Mouse (Mus musculus): ENCODE data around the gene Prcd. TPM values are rescaled to one million over a fixed set of nuclear protein-coding genes. Genes with fewer than 3 reads are reported as not detected.
A peak's percentile ranks its signal among the peaks of the same experiment; 100 is the strongest.

The Prcd gene
- polyA plus RNA-seq, 1 experiment from 2014 or later, result 0.41 TPM

GRCm38 (mm10) chr11:116689622-116690021, 36.3 kb downstream of the Prcd start:
- Histone ChIP-seq H3K4me2 (no peak overlapping the region), H3K4me1 (peaks cover 8% of the 10 kb centered on the region; the same call in 1 of the 2 replicates), H3K9ac (no peak overlapping the region), H3K27ac (no peak overlapping the region), H3K4me3 (no peak overlapping the region), H3K36me3 (0 out of 2 replicates have a peak, but pooled peaks cover under 1% of the 10 kb centered on the region), H3K27me3 (replicated peaks) (peaks cover 21% of the 10 kb centered on the region), H3K9me3 (replicated peaks) (no peaks in the 10 kb centered on the region)
- no peak for ATAC-seq
- 83% methylated on average over 10 of the region's 10 CpGs for WGBS (ENCODE audit: insufficient replicate concordance)

DNA sequence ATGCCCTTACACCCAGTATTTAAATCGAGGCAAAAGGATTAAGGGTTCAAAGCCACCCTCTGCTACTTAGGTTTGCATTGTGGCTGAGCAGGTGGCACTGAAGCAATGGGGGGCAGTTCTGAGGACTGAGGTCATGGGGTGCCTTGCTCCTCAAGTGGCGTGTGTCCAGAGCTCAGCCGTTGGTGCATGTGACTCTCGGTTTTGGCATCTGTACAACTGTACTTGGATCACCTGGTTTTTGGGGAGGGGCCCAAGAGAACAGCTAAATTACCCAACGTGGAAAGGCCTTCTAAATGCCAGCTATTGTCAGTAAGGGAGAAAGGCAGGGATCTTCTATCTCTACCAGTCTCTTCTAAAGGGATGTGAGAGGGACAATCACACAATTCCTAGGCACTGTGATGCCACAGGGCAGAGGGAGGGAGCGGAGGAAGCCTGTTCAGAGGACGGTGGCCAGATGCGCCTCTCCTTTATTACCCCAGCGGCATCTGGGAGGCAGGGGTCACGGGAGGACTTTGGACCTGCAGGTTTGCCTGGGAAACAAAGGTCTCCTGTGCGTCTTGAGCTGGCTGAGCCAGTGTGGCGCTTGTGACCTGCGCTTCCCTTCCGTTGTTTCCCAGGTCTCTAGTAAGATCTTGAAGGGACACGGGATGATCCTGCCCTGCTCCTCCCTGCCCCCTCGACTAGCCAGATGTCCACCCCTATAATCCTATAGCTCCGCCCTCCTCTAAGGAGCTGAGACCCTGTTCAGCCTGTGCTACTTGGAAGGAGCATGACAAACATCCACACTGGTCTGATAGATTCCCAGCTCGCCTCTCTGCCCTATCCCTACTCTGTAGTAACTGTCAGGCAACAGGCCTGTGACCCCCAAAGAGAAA, 37.6 kb downstream of the Prcd start:
- Histone ChIP-seq H3K9me3 (replicated peaks) (no peaks in the 10 kb centered on the region), H3K27ac (no peak overlapping the region), H3K4me3 (no peak overlapping the region), H3K9ac (no peak overlapping the region), H3K27me3 (replicated peaks) (peaks cover 34% of the 10 kb centered on the region), H3K36me3 (no peaks in the 10 kb centered on the region), H3K4me2 (no peak overlapping the region), H3K4me1 (peaks cover 11% of the 10 kb centered on the region; the same call in 1 of the 2 replicates)
- no peak for ATAC-seq
- 63% methylated on average over 18 of the region's 18 CpGs for WGBS (ENCODE audit: insufficient replicate concordance)

GRCm38 (mm10) chr11:116693899-116694249, 40.5 kb downstream of the Prcd start:
- Histone ChIP-seq H3K27me3 (replicated peaks) (peaks cover 61% of the 10 kb centered on the region), H3K4me3 (peak overlapping the region; percentile 39), H3K9ac (no peak overlapping the region), H3K36me3 (no peaks in the 10 kb centered on the region), H3K4me1 (peaks cover 11% of the 10 kb centered on the region; the same call in 1 of the 2 replicates), H3K27ac (no peak overlapping the region), H3K4me2 (peak overlapping the region; percentile 61), H3K9me3 (replicated peaks) (no peaks in the 10 kb centered on the region)
- WGBS (ENCODE audit: insufficient replicate concordance), result 40% methylated on average over 4 of the region's 4 CpGs
- no peak for ATAC-seq

- no peaks in the 10 kb centered on the region for H3K9me3 ChIP-seq (replicated peaks)
- ATAC-seq, result no peak
- peak overlapping the region; percentile 39 for H3K4me3 ChIP-seq
- H3K4me2 ChIP-seq, result peak overlapping the region; percentile 61
- H3K9ac ChIP-seq, result no peak overlapping the region
- peaks cover 61% of the 10 kb centered on the region for H3K27me3 ChIP-seq (replicated peaks)
- WGBS (ENCODE audit: insufficient replicate concordance), result 3% methylated on average over 72 of the region's 73 CpGs
- peaks cover 11% of the 10 kb centered on the region; the same call in 1 of the 2 replicates for H3K4me1 ChIP-seq
- H3K36me3 ChIP-seq, result no peaks in the 10 kb centered on the region
- H3K27ac ChIP-seq, result no peak overlapping the region
Measured at GRCm38 (mm10) chr11:116694250-116695193, 41.2 kb downstream of the Prcd start.

GRCm38 (mm10) chr11:116695194-116695880, 42.0 kb downstream of the Prcd start:
- Histone ChIP-seq H3K9ac (no peak overlapping the region), H3K9me3 (replicated peaks) (no peaks in the 10 kb centered on the region), H3K4me1 (peaks cover 11% of the 10 kb centered on the region; the same call in 1 of the 2 replicates), H3K27me3 (replicated peaks) (peaks cover 61% of the 10 kb centered on the region), H3K36me3 (no peaks in the 10 kb centered on the region), H3K4me3 (no peak overlapping the region), H3K27ac (no peak overlapping the region), H3K4me2 (0 out of 2 replicates have a peak overlapping the region, but pooled peaks have one; percentile 61)
- ATAC-seq, result no peak
- 27% methylated on average over 23 of the region's 23 CpGs for WGBS (ENCODE audit: insufficient replicate concordance)

GRCm38 (mm10) chr11:116696426-116696825, 43.1 kb downstream of the Prcd start:
- H3K36me3 ChIP-seq, result no peaks in the 10 kb centered on the region
- H3K27me3 ChIP-seq (replicated peaks), result peaks cover 61% of the 10 kb centered on the region
- H3K9ac ChIP-seq, result no peak overlapping the region
- WGBS (ENCODE audit: insufficient replicate concordance), result 54% methylated on average over 4 of the region's 4 CpGs
- no peak for ATAC-seq
- no peak overlapping the region for H3K27ac ChIP-seq
- peaks cover 11% of the 10 kb centered on the region; the same call in 1 of the 2 replicates for H3K4me1 ChIP-seq
- H3K4me3 ChIP-seq, result no peak overlapping the region
- H3K4me2 ChIP-seq, result no peak overlapping the region
- no peaks in the 10 kb centered on the region for H3K9me3 ChIP-seq (replicated peaks)

GRCm38 (mm10) chr11:116697521-116697920, 44.2 kb downstream of the Prcd start:
- 48% methylated on average over 9 of the region's 9 CpGs for WGBS (ENCODE audit: insufficient replicate concordance)
- peaks cover 59% of the 10 kb centered on the region for H3K27me3 ChIP-seq (replicated peaks)
- no peaks in the 10 kb centered on the region for H3K9me3 ChIP-seq (replicated peaks)
- no peak overlapping the region for H3K9ac ChIP-seq
- H3K4me1 ChIP-seq, result peaks cover 11% of the 10 kb centered on the region; the same call in 1 of the 2 replicates
- H3K4me3 ChIP-seq, result no peak overlapping the region
- H3K36me3 ChIP-seq, result no peaks in the 10 kb centered on the region
- H3K4me2 ChIP-seq, result no peak overlapping the region
- no peak for ATAC-seq
- no peak overlapping the region for H3K27ac ChIP-seq

GRCm38 (mm10) chr11:116701377-116701841, 48.1 kb downstream of the Prcd start:
- H3K4me1 ChIP-seq, result no peaks in the 10 kb centered on the region
- H3K9ac ChIP-seq, result no peak overlapping the region
- no peak overlapping the region for H3K4me2 ChIP-seq
- 37% methylated on average over 5 of the region's 5 CpGs for WGBS (ENCODE audit: insufficient replicate concordance)
- H3K9me3 ChIP-seq (replicated peaks), result no peaks in the 10 kb centered on the region
- H3K27me3 ChIP-seq (replicated peaks), result peaks cover 22% of the 10 kb centered on the region
- no peak overlapping the region for H3K27ac ChIP-seq
- no peak overlapping the region for H3K4me3 ChIP-seq
- no peak for ATAC-seq
- H3K36me3 ChIP-seq, result no peaks in the 10 kb centered on the region

DNA sequence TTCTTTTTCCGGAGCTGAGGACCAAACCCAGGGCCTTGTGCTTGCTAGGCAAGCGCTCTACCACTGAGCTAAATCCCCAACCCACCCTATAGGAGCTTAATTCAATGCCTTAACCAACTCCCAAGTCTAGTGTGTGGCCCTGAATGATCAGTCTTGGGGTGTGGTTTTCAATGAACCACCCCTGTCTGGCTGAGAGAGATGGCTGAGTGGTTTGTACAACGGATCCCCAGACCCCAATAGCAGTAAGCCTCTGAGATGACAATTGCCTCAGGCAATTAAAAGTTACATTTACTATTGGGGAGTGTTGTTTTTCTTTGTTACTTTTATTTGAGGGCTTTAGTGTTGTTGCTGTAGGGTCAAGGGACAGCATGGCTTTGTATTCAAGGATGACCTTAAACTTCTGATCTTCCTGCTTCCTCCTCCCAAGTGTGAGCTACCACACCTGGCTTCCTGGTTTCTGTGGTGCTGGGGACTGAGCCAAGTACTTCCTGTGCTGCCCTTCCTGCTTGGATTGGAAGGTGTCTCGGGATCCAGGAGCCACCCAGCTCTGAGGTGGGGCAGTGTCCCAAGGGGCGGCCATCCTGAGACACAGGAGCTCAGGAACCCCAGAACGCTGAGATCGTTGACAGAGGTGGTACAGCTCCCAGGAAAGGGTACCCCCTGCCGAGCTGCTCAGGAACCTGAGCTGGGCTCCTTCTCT, 51.2 kb downstream of the Prcd start:
- Histone ChIP-seq H3K36me3 (no peaks in the 10 kb centered on the region), H3K9ac (no peak overlapping the region), H3K4me2 (no peak overlapping the region), H3K4me3 (no peak overlapping the region), H3K27ac (no peak overlapping the region), H3K4me1 (no peaks in the 10 kb centered on the region), H3K27me3 (replicated peaks) (no peaks in the 10 kb centered on the region), H3K9me3 (replicated peaks) (no peaks in the 10 kb centered on the region)
- 71% methylated on average over 8 of the region's 8 CpGs for WGBS (ENCODE audit: insufficient replicate concordance)
- no peak for ATAC-seq

DNA sequence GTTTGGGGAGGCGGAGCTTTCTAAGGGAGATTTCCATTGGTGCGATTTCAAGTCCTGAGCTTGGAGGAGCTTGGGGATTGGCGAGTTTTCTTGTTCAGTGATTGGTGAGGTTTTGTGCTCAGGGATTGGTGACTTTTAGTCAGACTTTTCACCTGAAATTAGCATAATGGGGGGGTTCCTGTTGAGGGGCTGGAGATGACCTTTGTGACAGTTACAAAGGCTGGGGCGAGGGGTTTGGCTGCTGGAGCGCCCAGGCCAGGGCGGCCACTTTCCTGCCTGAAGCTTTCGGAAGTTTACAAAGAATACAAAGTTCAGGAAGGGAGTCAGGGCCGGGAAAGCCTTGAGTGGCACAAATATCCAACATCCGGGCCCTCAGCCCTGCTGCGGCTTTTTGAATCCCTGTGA, 51.9 kb downstream of the Prcd start:
- Histone ChIP-seq H3K4me2 (no peak overlapping the region), H3K27me3 (replicated peaks) (no peaks in the 10 kb centered on the region), H3K4me3 (no peak overlapping the region), H3K9ac (no peak overlapping the region), H3K36me3 (no peaks in the 10 kb centered on the region), H3K4me1 (no peaks in the 10 kb centered on the region), H3K9me3 (replicated peaks) (no peaks in the 10 kb centered on the region), H3K27ac (no peak overlapping the region)
- no peak for ATAC-seq
- WGBS (ENCODE audit: insufficient replicate concordance), result 80% methylated on average over 10 of the region's 10 CpGs

DNA sequence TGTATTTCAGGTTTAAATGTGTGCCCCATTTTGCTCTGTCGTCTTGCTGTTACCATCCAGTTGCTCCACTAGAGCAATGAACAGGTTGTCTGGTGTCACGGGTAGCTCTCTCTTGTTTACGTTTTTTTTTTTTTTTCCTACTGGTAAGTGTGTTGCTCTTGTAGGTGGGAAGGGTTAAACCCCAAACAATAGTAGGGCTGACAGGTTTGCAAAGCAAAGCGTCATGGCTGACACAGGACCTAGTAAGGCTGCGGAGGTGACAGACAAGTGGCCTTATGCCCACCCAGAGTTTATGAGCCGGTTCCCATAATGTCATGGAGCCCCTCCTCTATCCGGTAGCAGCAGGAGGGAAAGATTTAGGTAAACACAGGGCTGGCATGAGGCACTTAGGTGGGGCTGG, 53.0 kb downstream of the Prcd start:
- WGBS (ENCODE audit: insufficient replicate concordance), result 53% methylated on average over 7 of the region's 7 CpGs
- no peak for ATAC-seq
- Histone ChIP-seq H3K36me3 (no peaks in the 10 kb centered on the region), H3K4me2 (no peak overlapping the region), H3K4me1 (no peaks in the 10 kb centered on the region), H3K27me3 (replicated peaks) (no peaks in the 10 kb centered on the region), H3K27ac (no peak overlapping the region), H3K9ac (no peak overlapping the region), H3K4me3 (no peak overlapping the region), H3K9me3 (replicated peaks) (no peaks in the 10 kb centered on the region)
